In genomic region chr8:105956556-105956955, GRCm38 (mm10) we compare ENCODE assay signal across 35 mouse cellular contexts. TPM values are rescaled to one million over a fixed set of nuclear protein-coding genes. Genes with fewer than 3 reads are reported as not detected.
DNase-seq lines count a peak whose midpoint lies in the region; ATAC-seq lines count a peak whose summit lies in the region.
"Had no signal": no experiment of that assay in that cellular context is flagged by ENCODE, and none has a peak within 500 bp of the region (broad histone marks: within the 10 kb centered on the region; RNA-seq: fewer than 3 reads in every experiment).

No protein-coding gene starts in this region.

- peak overlapping the region; percentile 13; the same call in 1 of the 2 replicates for H3K27ac ChIP-seq in heart, embryonic 13.5 days (replicated peaks)
- H3K27ac ChIP-seq: embryonic facial prominence, embryonic 13.5 days; hindbrain, embryonic 14.5 days; midbrain, embryonic 12.5 days; neural tube, embryonic 15.5 days had no signal

- H3K9me3 ChIP-seq in heart, embryonic 13.5 days = no peaks in the 10 kb centered on the region
- H3K9me3 ChIP-seq: embryonic facial prominence, embryonic 13.5 days; midbrain, embryonic 12.5 days; neural tube, embryonic 15.5 days had no signal

- no peaks in the 10 kb centered on the region for H3K27me3 ChIP-seq in heart, embryonic 13.5 days (replicated peaks)
- H3K27me3 ChIP-seq: embryonic facial prominence, embryonic 13.5 days; midbrain, embryonic 12.5 days; neural tube, embryonic 15.5 days had no signal

- H3K36me3 ChIP-seq in heart, embryonic 13.5 days = peaks cover 88% of the 10 kb centered on the region
- H3K36me3 ChIP-seq: midbrain, embryonic 12.5 days; neural tube, embryonic 15.5 days had no signal

- no peak overlapping the region for H3K9ac ChIP-seq in heart, embryonic 13.5 days
- H3K9ac ChIP-seq: embryonic facial prominence, embryonic 13.5 days; hindbrain, embryonic 14.5 days; midbrain, embryonic 12.5 days; neural tube, embryonic 15.5 days had no signal

- peaks cover 38% of the 10 kb centered on the region for H3K4me1 ChIP-seq in heart, embryonic 13.5 days
- H3K4me1 ChIP-seq: midbrain, embryonic 12.5 days had no signal

- H3K4me2 ChIP-seq in heart, embryonic 13.5 days = no peak overlapping the region
- H3K4me2 ChIP-seq: embryonic facial prominence, embryonic 13.5 days; hindbrain, embryonic 14.5 days; midbrain, embryonic 12.5 days; neural tube, embryonic 15.5 days had no signal

- 51% methylated on average over 4 of the region's 4 CpGs for WGBS in heart, embryonic 13.5 days

- intact Hi-C loops in heart, postnatal 25 days (cut with DNase I) = loop anchor here (2.0 kb wide), 1 partner anchor 18 kb away; the partner anchor contains the start of gene Psmb10
- intact Hi-C loops in left cerebral cortex, postnatal 14 days (cut with DNase I) = no loop called here

- peak; percentile 45 for DNase-seq in heart, adult 8-10 months (ENCODE audit: low spot score)
- DNase-seq in heart, postnatal 25 days (ENCODE audit: low spot score) = no peak
- DNase-seq in adipocyte (ENCODE audit: low spot score) = peak; percentile 56
- peak; percentile 53 for DNase-seq in heart, postnatal 4 days
- DNase-seq in left cerebral cortex, postnatal 14 days (ENCODE audit: low spot score in 2 of 2) = no peak
- DNase-seq in yolk sac, embryonic 10.5 days (ENCODE audit: low spot score) = no peak
- DNase-seq: adrenal gland, postnatal 10 days; cerebellum, adult 8-10 months; cerebellum, postnatal 36 days; embryo, embryonic 11 days; gastrocnemius, postnatal 10 days; kidney, adult 18-20 months; kidney, postnatal 4 days; liver; thymus, adult 2 months had no signal

- ATAC-seq in heart, embryonic 13.5 days (ENCODE audit: extremely low read depth, insufficient number of reproducible peaks, low FRiP score, low TSS enrichment) = no peak
- ATAC-seq: activated CD4-positive, CD25-positive, alpha-beta regulatory T cell, adult 4 months; forebrain, embryonic 14.5 days; inflammation-experienced regulatory T-cells, adult 6 months had no signal

- H3K4me3 ChIP-seq in heart, embryonic 13.5 days = no peak overlapping the region
- H3K4me3 ChIP-seq: embryonic facial prominence, embryonic 13.5 days; erythroblast, embryonic 14.5 days; midbrain, embryonic 12.5 days; neural tube, embryonic 15.5 days had no signal

RNA-seq across cellular contexts. Expression of gene Slc12a4, which starts 9.3 kb away (rescaled TPM):
- total RNA-seq in heart, adult 8-10 months (2022) = 10 to 100 TPM; 39.9 to 50.4 (median 43.5) TPM
- total RNA-seq in heart, postnatal 25 days (2021) = 10 to 100 TPM; 39.4 to 48.7 TPM
- polyA plus RNA-seq in heart, embryonic 13.5 days (2015; fragmentation: Nextera tagmentation; extraction: Ambion mirVana) = 37.7 and 39.4 TPM in 2 replicates
- 10 to 100 TPM; 62.4 to 65.8 TPM for total RNA-seq in heart, postnatal 4 days (2021)
- total RNA-seq in left cerebral cortex, postnatal 14 days (2021) = 10 to 100 TPM; 19.2 to 21.3 TPM

RNA-seq across cellular contexts. Expression of gene Lcat, which starts 13.4 kb away (rescaled TPM):
- total RNA-seq in heart, adult 8-10 months (2022) = 1 to 10 TPM in 1 of 4 experiments, under 1 TPM in 3; 0.34 to 1.7 (median 0.57) TPM
- total RNA-seq in heart, postnatal 25 days (2021) = 1 to 10 TPM in 1 of 2 experiments, under 1 TPM in 1; 0.75 to 1.3 TPM
- polyA plus RNA-seq in heart, embryonic 13.5 days (2015; fragmentation: Nextera tagmentation; extraction: Ambion mirVana) = 1.5 and 3.0 TPM in 2 replicates
- total RNA-seq in heart, postnatal 4 days (2021) = 1 to 10 TPM; 1.4 to 1.7 TPM
- 10 to 100 TPM; 20.0 to 21.9 TPM for total RNA-seq in left cerebral cortex, postnatal 14 days (2021)
- total RNA-seq: megakaryocyte, adult 5-6 weeks had no signal

RNA-seq across cellular contexts. Expression of gene Psmb10, which starts 18.3 kb away (rescaled TPM):
- total RNA-seq in heart, adult 8-10 months (2022) = 10 to 100 TPM; 54.6 to 72.9 (median 62.2) TPM
- total RNA-seq in heart, postnatal 25 days (2021) = 10 to 100 TPM; 64.8 to 68.3 TPM
- polyA plus RNA-seq in heart, embryonic 13.5 days (2015; fragmentation: Nextera tagmentation; extraction: Ambion mirVana) = 51.9 and 61.3 TPM in 2 replicates
- 10 to 100 TPM; 85.4 to 94.0 TPM for total RNA-seq in heart, postnatal 4 days (2021)
- 10 to 100 TPM; 80.7 TPM for total RNA-seq in left cerebral cortex, postnatal 14 days (2021)

RNA-seq across cellular contexts. Expression of gene Dpep3, which starts 22.7 kb away (rescaled TPM):
- not detected for total RNA-seq in heart, adult 8-10 months (2022)
- total RNA-seq in heart, postnatal 25 days (2021) = not detected
- polyA plus RNA-seq in heart, embryonic 13.5 days (2015; fragmentation: Nextera tagmentation; extraction: Ambion mirVana) = not detected in 2 replicates
- not detected for total RNA-seq in heart, postnatal 4 days (2021)
- not detected for total RNA-seq in left cerebral cortex, postnatal 14 days (2021)
- total RNA-seq: adrenal gland, postnatal 10 days; gastrocnemius, postnatal 10 days; heart, postnatal 14 days; left cerebral cortex, adult 18-20 months; left cerebral cortex, postnatal 36 days; megakaryocyte, adult 5-6 weeks; MEL had no signal
- polyA plus RNA-seq: activated CD4-positive, CD25-positive, alpha-beta regulatory T cell, adult 4 months; C2C12; embryonic facial prominence, embryonic 13.5 days; erythroblast, embryonic 14.5 days; forebrain, embryonic 14.5 days; frontal cortex, adult 2 months; hindbrain, embryonic 14.5 days; inflammation-experienced regulatory T-cells, adult 6 months; kidney, embryonic 16.5 days; liver, embryonic 16.5 days; lung, embryonic 16.5 days; midbrain, embryonic 12.5 days; neural tube, embryonic 15.5 days; stomach, embryonic 16.5 days had no signal

RNA-seq across cellular contexts. Expression of gene Ctrl, which starts 22.9 kb away (rescaled TPM):
- total RNA-seq in heart, adult 8-10 months (2022) = under 1 TPM in 1 of 4 experiments, not detected in 3; 0.44 TPM
- total RNA-seq in heart, postnatal 25 days (2021) = under 1 TPM in 1 of 2 experiments, not detected in 1; 0.31 TPM
- polyA plus RNA-seq in heart, embryonic 13.5 days (2015; fragmentation: Nextera tagmentation; extraction: Ambion mirVana) = 0.74 and 1.1 TPM in 2 replicates
- under 1 TPM in 1 of 2 experiments, not detected in 1; 0.32 TPM for total RNA-seq in heart, postnatal 4 days (2021)
- total RNA-seq in left cerebral cortex, postnatal 14 days (2021) = 1 to 10 TPM; 1.0 to 1.1 TPM
- polyA plus RNA-seq: erythroblast, embryonic 14.5 days had no signal

Comparison
In these comparisons a context has a peak if more than half of its experiments do, and no peak if none do; other contexts are left out.
1. DNase-seq: peak in heart, adult 8-10 months (single experiment), adipocyte (single experiment) and heart, postnatal 4 days (single experiment); none in heart, postnatal 25 days (single experiment), left cerebral cortex, postnatal 14 days (0 of 2) and yolk sac, embryonic 10.5 days (single experiment).
2. RNA of gene Lcat, which starts 13.4 kb away (total RNA-seq): 20.0 to 21.9 TPM in left cerebral cortex, postnatal 14 days; 1.4 to 1.7 TPM in heart, postnatal 4 days, 0.75 to 1.3 TPM in heart, postnatal 25 days and 0.34 to 1.7 TPM in heart, adult 8-10 months; every median in the first group is over 4 times any median in the second.